Mouse (Mus musculus): ENCODE data around the gene Rimbp2. TPM values are rescaled to one million over a fixed set of nuclear protein-coding genes. Genes with fewer than 3 reads are reported as not detected.

Gene Rimbp2
- total RNA-seq, 4 experiments from 2014 or later = 109 to 137 (median 123) TPM

DNA sequence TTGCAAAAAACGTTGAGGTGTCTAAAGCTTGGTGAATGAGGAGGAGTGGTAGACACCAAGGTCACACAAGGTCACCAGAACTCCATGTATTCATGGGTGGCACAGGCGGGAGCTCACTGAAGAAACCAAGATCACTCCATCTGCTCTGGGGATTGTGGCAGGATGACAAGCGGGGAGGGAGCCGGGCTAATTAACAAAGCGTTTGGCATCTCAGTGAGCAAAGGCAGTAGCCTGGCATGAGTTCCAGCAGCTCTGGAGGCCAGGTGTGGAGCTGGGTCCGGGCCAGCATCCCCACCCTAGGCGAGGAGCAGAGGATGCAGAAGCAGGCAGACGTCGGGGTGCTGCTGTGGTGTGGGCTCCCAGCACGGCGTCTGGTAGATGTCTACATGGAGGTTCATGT lies 108.3 kb downstream of the Rimbp2 start:
- DNase-seq (ENCODE audit: low spot score in 2 of 2) = peak; percentile 79

DNA sequence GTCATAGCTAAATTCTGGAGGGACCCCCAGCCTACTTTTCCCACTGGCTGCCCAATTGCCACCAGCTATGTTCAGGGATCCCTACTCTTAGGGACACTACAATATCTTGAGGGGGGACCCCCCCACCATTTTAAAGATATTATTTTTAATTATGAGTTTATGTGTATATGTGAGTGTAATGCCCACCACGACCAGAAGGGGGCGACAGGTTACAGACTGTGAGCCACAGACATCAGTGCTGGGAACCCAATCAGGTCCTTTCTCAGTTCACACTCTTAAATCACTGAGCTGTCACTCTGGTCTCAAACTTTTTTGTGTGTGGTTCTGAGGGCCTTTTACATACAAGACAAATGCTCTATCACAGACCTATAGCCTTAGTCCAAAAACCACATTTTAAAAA lies 109.3 kb downstream of the Rimbp2 start:
- no peak for DNase-seq (ENCODE audit: low spot score in 2 of 2)

DNA sequence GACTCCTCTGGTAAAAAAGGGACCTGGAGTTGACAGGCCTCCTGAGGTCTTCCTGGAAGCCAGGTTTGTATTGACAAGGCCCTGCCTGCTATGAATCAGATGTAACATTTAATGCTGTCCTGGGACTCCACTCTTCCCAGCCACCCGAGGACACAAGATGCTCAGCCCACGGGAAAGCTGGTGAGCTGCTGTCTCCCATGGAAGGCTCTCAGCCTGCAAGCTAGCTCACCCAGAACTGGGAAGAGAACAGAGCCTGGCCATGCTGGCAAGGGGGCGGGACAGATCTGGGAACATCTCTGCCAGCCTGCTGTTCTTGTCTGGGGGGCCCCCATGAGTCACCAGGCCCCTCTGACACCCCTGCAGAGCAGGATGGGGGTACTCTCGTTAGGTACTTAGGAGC lies 111.7 kb downstream of the Rimbp2 start:
- peak; percentile 84 to 90 for DNase-seq (ENCODE audit: low spot score in 2 of 2)

DNA sequence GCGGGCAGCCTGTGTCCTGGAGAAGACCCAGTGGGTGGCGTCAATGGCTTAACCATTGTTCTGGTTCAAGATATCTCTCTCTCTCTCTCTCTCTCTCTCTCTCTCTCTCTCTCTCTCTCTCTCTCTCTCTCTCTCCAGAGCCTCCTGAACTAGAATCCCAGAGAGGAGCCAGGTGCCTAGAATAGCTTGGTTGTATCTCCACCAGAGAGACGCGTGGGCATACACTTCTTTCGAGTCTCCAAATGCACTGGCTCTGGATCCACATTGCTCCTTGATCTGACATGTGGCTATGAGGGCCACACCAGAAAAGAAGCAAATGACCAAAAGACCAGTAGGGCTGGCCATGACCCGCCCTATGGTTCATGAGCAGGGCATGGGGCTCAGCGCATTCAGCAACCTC lies 116.2 kb downstream of the Rimbp2 start:
- DNase-seq (ENCODE audit: low spot score in 2 of 2) = no peak

DNA sequence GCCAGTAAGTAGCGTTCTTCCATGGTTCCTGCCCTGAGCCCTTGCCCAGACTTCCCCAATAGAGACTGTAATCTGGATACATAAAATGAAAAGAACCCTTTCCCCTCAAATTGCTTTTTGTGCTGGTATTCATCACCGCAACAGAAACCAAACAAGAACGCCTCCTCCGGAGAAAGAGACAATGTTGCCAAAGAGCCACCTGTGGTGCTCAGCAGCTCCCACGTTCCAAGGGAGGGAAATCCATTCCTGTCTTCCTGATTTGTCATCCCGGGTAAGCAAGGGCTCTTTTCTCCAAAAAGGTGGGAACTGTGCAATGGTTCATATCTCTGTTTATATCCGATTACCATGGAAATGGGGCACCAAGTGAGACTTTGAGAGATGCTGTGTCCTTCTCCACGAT lies 119.2 kb downstream of the Rimbp2 start:
- DNase-seq (ENCODE audit: low spot score in 2 of 2) = no peak

DNA sequence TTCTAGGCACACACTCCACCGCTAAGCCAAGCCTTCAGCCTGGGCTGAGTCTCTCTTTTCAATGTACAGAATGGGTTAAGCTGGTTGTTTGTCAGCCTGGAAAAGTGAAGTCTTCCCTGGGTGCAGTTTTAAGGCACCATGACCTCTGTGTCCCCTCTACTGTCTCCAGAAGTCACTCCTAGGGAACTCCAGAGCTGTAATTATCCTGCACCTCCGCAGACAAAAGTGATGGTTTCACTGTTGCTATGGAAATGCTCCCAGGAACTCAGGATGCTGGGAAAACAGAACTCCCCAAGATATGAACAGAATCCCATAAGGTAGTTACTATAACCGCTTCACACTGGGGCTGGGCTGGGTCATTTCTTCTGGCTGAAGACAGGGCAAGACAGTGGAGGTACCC lies 130.4 kb downstream of the Rimbp2 start:
- no peak for DNase-seq (ENCODE audit: low spot score in 2 of 2)

DNA sequence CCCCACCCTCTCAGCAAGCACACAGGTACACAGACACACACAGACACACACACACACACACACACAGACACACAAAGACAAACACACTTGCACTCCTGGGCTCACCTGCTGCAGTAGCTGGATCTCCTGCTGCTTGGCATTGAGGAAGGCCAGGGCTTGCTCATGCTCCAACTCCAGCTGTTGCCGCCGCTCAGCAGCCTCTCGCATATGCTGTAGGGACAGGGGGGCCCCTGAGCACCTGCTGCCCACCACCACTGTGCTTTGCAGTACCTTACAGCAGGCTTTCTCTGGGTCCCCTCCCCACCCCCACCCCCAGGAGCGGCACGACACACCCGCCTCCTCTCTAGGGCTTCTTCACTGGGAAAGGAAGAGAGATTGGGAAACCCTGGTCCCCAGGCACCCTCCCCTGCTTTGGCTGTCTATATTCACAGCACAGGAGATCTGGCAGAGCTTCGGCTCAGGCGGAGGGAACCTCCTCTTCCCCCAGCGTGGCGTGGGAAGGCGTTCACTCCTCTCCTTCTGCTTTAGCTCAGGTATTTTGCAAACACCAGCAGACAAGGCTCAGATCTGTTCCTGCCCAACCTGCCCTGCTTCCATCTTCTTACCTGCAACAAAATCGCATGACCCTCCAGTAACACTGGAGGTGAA lies 133.5 kb downstream of the Rimbp2 start:
- DNase-seq (ENCODE audit: low spot score in 2 of 2) = peak; percentile 67

DNA sequence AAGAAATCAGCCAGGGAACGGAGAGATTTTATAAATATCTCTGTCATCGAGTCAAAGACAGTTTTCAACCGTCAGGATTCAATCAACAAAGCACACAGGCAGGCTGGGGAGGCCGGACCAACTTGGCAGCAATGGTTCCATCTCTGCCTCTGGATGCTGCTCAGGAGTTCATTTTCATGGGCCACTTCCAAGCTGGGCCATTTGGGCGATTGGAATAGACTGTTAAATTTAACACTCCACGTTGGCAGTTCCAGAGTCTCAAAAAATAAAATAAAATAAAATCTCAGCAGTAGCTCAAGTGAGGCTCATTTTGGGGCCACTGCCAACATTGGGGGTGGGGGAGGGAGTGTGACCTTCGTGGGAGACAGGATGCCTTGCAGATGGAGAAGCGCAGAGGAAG lies 137.7 kb downstream of the Rimbp2 start:
- peak in 1 of 2 experiments; percentile 48 for DNase-seq (ENCODE audit: low spot score in 2 of 2)

DNA sequence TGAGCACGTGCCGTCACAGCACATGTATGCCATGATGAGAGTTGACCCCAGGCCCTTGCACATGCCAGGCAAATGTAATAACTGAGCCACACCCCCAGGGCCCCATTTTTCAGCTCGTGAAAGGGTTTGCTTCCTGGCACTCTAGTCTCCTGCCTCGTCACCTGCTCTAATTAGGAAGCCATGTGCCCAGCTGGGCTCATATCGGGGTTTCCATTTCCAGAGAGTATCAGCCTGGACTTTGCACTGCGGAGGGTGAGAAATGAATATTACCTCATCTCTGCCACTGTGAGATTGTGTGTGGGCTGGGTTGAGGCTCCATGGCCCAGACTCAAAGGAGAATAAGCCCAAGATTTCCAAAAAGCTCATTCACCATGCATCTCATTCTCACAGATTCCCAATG lies 138.2 kb downstream of the Rimbp2 start:
- no peak for DNase-seq (ENCODE audit: low spot score in 2 of 2)

DNA sequence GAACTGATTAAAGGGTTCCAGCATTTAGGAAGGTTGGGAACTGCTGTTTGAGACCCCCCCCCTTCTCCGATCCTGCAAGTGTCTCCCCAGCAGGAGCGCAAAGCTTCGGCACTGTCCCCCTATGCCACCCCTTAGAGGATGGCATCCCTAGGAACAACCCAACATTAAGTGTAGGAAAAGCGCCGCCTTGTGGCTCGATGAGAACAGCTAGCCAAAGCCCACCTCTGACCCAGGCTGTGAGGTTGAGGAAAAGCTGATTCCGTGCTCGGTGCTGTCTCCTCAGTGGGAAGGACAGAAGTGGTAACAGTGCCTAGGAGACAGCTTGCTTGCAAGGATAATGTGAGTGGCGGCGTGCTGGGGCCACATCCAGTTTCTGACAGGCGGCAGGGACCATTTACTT lies 140.2 kb downstream of the Rimbp2 start:
- DNase-seq (ENCODE audit: low spot score in 2 of 2) = no peak

DNA sequence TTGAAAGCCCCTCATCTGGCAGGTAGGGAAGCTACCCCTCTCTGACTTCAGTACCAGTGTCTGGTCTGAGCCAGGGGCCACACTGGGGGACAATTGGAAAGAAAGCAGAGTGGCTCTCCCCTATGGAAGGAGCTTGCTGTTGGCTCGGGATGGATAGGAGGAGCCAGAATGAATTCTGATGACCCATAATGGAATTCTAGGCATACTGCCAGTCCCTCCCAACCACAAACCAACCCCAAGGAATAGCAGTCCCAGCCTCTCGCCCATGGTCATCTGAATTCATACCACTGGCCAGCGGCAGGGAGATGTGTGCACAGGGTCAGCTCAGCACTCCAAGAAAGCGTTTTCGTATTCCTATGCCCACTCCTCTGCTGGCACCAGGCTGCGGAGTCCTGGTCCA lies 141.9 kb downstream of the Rimbp2 start:
- no peak for DNase-seq (ENCODE audit: low spot score in 2 of 2)

DNA sequence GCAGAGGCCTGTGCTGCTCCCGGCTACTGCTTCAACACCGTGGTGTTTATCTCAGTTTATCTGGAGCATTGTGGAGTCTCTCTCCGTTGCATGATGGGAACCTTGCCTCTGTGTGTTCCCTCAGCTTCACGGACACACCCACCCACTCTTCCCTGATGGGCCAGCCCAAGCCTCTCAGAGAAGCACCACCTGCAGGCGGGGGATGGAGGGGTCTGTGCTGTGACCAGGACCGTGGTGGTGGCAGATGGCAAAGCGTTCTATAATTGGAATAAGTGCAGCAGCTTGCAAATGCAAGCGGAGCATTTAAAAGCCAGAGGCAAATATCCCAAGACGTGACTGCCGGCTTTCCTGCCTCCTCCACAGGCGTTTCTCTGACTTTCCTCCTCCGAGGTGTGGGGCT lies 143.3 kb downstream of the Rimbp2 start:
- DNase-seq (ENCODE audit: low spot score in 2 of 2) = peak; percentile 88 to 90

DNA sequence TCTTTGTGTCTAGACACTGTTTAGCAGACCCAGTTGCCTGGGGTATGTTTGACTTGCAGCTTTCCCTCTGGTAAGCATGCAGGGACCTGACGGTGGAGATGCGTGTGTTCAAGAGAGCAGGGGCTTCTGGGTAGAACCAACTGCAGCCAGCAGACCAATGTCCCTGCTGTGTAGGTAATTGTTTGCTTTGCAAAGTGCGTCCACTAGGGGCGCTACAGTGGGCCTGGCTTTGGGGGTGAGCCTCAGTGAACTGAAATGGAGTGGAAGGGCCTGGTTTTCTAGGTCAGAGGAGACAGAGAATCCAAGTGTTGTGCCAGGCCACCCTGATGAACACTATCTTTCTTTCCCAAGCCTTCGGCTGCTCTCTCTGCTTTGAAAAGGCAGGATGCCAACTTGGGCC lies 143.9 kb downstream of the Rimbp2 start:
- DNase-seq (ENCODE audit: low spot score in 2 of 2) = no peak

DNA sequence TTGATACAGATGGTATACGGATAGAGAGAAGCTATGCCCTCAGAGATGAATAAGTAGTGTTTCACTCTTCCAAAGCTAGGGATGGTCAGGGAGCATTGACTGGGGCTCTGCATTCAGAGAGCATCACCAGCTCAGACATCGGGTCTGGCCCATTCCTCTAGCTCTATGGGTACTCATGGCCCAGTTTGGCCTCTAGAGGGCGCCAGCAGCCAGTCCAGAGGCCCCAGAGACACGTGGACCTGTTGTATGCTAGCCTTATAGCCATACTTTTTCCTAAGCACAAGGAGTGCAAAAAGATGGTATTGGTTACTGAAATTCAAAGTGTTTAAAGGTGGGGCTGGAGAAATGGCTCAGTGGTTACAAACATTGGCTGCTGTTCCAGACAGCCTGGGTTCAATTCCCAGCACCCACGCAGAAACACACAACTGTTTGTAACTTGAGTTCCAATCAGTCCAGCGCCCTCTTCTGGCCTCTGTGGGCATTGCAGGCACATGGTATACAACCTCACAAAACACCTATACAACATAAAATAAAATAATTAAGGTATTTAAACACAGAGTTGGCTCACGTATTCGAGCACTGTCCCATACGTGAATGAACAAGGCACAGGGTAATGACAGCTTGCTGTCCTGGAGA lies 144.6 kb downstream of the Rimbp2 start:
- peak in 1 of 2 experiments; percentile 47 for DNase-seq (ENCODE audit: low spot score in 2 of 2)

DNA sequence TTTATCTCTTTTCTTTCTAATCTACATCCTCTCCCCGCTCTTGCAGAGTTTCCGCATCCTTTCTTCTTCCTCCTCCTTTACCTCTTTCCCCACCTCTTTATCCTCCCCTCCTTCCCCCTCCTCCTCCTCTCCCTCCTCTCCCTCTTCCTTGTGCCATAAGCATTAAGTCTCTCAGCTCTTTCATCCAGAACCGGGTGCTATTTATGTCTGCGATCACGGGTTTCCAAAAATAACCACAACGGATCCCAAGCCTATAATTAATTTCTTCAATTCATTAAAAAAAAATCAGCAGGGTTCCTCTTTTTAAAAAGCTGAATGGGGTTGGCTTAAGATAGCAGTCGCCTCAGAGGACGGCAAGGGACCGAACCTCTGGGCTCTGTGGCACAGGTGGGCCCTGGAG lies 145.9 kb downstream of the Rimbp2 start:
- no peak for DNase-seq (ENCODE audit: low spot score in 2 of 2)

DNA sequence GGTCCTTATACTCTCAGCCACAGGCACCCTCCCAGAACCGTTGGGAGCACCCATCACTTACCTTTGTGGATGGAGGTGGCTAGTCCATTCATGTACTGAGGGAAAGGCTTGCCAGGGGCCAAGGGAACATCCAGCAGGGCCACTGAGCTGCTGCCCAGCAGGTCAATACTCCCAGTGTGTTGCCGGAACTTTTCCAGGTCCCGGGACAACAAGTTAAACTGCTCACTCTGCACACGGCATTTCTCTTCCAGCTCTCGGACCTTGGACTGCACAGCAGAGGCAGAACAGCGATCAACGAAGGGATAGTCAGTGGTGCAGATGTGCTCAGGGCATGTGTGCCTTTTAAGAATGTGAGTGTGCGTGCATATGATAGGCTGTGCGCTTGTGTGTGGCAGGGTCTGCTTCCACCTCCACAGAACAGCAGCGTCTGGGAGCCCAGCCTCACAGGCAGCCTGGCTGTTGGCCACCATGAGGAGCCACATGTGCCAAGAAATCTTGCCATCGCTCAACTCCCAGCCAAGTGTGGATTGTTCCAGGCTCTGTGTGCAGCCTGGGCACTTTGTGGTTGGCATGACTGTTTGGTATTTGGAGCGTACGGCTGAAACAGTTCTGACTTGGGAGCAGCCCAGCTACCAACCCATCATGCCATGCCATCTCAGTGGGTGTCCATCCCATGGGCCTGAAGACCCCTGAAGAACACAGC lies 146.8 kb downstream of the Rimbp2 start:
- peak; percentile 86 to 93 for DNase-seq (ENCODE audit: low spot score in 2 of 2)

DNA sequence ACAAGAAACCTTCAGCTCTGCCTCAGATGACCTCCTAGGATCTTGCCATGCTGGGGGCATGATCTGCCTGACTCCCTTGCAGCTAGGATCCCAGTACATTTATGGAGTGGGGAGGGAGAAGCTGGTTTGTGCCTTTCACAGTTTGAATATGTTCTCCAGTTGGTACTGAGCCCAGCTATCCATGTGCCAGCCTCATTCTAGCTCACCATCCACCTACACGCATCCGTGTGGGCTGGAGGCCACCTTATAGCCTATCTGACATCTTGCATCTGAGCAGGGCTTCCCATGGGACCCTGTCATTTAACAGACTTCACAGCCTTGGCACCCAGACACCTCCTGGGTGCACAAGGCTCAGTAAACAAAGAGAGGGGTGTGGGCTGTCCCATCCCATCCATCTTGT lies 148.2 kb downstream of the Rimbp2 start:
- DNase-seq (ENCODE audit: low spot score in 2 of 2) = peak in 1 of 2 experiments; percentile 45

DNA sequence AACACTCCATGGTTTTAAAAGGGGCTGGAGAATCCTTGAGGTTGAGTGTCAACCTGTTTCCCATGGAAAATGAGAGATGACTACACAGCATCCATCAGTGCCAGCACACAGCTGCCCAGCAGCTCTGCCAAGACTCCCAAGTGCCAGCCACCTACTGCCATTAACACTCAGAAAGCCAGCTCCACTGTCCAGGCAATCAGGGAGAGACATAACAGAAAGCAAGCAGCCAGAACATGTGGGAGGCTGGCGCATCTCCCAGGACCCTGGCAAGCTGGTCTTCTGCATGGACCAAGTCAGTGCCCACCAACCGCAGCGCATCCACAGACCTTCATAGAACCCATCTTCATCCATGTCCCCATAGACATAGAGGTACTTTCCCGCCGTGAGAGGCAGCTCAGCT lies 152.7 kb downstream of the Rimbp2 start:
- peak in 1 of 2 experiments; percentile 34 for DNase-seq (ENCODE audit: low spot score in 2 of 2)

DNA sequence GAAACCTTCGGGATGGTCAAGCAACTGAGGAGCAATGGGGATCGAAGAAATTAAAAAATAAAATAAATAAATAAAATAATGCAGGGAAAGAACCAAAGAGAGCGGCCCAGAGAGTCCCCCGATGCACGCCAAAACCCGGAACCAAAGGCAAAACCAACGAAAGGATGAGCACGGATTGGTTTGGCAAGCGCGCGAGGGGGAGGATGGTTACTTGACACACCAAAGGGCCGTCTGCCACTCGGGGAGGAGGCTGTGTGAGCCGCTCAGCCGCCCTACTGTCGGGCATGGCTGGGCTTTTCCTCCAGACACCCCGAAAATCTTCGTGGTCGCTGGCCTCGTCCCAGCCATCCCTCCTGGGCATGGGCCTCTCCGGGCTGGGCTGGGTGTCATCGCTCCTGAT lies 171.7 kb downstream of the Rimbp2 start:
- DNase-seq (ENCODE audit: low spot score in 2 of 2) = no peak

DNA sequence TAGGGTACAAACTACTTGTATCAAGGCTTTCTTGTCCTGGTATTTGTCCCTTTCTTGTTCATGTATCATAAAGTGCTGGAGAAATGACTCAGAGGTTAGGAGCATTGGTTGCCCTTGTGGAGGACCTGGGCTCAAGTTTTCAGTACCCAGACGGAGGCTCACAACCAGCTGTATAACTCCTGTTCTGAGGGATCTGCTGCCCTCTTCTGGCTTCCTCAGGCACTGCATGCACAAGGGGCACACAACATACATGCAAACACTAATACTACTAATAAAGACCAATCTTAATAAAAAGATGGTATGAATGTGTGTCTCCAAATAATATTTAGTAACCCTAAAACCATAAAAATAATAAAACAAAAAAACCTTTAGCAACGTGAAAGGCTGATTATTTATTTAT lies 176.9 kb downstream of the Rimbp2 start:
- no peak for DNase-seq (ENCODE audit: low spot score in 2 of 2)

DNA sequence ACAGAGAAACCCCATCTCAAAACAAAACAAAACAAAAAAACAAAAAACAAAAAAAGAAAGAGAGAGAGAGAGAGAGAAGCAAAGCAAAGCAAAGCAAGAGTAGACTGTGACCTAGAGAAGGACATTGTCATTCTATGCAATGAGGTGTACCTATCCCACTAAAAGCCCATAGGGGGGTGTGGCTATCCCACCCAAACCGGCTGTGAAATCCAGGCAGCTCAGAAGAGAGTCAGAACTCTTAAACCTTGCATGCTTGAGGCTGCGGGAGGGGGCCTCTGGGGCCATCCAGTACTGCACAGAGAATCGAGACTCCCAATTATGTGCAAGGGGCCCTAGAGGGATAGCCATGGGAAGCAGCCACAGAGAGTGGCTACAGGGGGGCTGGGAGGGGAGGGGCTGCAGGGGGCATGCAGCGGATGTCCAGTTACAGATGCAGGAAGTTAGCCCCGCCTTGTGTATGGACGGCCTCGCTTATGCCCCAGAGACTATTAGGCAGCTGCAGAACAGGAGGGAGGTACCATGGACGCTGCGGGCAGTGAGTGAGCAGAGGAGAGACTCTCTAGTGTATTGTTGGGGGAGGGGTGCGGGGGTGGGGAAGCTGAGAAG lies 184.2 kb downstream of the Rimbp2 start:
- DNase-seq (ENCODE audit: low spot score in 2 of 2) = no peak

DNA sequence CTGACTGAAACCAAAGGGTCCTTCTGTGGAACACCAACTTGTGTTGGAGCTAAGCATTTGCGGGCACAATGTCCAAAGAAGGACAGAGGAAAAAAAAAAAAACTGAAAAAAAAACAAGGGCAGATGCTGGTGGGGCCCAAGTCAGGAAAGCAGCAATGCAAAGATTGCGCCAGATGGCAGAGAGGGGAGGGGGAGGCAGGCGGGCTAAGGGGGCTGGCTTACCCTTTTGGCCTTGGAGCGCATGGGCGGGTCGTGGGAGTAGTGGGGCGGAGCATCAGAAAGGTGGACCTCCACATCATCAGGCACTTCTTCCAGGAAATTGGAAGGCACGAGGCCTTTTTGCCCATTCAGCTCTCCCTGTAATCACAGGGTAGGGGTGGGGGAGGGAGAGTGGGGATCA lies 192.2 kb downstream of the Rimbp2 start:
- no peak for DNase-seq (ENCODE audit: low spot score in 2 of 2)
